Mouse (Mus musculus) adrenal gland, adult (tissue): ENCODE data around the gene Dstyk.

Source experiments
- DNase-seq, 2 experiments: peaks; one replicate each; pipeline ENCODE4 v3.0.0; 2022 to 2023; ENCODE audit warnings: low spot score in 1 of 2; ENCODE audit not compliant: inconsistent age in 2 of 2

Gene Dstyk

GRCm38 (mm10) chr1:132506656-132507055 lies 89.3 kb downstream of the Dstyk start:
- DNase-seq = no peak

GRCm38 (mm10) chr1:132509771-132510170 lies 92.4 kb downstream of the Dstyk start:
- DNase-seq = no peak

- DNase-seq = no peak
Measured at GRCm38 (mm10) chr1:132511521-132511920, 94.2 kb downstream of the Dstyk start.

GRCm38 (mm10) chr1:132512106-132512505 lies 94.8 kb downstream of the Dstyk start:
- DNase-seq = no peak

- DNase-seq = no peak
Measured at GRCm38 (mm10) chr1:132515339-132515738, 98.0 kb downstream of the Dstyk start.
